Mouse (Mus musculus): ENCODE measurements around the gene Cldn6. TPM values are rescaled to one million over a fixed set of nuclear protein-coding genes. Genes with fewer than 3 reads are reported as not detected.
A peak's percentile ranks its signal among the peaks of the same experiment; 100 is the strongest.

Gene Cldn6
- total RNA-seq, 4 experiments from 2014 or later: not detected

DNA sequence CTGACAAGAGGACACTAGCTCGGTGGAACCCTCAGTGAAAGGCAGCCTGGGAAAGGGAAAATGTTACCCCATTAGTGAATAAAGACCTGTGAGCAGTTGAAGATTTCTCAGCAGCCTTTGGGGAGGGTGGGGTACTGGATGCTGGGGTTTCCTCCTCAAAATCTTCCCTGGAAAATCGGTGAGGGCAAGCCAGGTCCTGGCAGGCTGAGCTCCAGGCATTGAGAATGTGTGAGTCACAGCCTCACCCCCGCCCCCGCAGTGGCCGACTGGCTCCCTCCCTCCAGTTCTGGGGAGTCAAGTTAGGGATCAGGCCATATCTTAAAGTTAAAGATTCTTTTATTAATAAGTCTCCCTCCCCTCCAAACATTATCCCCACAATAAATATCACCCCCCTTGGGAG, 3.9 kb upstream of the Cldn6 start:
- DNase-seq: peak; percentile 78

DNA sequence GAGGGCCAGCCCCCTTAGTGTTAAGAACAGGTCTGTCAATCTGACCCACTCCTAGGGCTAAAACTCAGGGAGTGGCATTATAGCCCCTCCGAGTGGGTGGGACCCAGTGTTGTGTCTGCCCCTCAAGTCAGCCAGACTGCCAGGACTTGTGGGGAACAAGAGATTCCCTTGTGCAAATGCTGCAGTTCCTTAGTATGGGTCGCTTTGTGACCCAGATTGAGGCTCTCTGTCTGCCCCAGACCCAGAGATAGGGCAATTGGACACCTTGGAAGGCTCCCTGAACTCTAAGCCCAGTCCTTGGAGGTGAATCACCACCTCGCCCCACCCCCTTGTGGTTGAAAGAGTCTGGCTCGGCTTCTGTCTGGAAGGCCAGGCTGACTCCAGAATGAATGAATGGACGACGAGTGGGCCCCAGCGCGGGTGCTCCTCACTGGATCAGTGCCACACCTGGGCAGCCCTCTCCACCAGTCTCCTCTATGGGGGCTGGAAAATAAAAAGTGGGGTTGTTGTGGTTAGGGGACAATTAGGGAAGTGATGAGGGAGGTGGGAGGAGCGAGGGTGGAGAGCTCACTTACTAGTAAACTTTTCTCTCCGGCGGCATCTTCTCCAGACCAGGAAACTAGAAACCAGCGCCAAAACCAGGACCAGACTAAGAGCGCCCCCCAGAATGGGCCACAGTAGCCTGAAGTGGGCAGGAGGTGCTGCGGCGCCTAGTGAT, 3.3 kb upstream of the Cldn6 start:
- peak; percentile 87 for DNase-seq

DNA sequence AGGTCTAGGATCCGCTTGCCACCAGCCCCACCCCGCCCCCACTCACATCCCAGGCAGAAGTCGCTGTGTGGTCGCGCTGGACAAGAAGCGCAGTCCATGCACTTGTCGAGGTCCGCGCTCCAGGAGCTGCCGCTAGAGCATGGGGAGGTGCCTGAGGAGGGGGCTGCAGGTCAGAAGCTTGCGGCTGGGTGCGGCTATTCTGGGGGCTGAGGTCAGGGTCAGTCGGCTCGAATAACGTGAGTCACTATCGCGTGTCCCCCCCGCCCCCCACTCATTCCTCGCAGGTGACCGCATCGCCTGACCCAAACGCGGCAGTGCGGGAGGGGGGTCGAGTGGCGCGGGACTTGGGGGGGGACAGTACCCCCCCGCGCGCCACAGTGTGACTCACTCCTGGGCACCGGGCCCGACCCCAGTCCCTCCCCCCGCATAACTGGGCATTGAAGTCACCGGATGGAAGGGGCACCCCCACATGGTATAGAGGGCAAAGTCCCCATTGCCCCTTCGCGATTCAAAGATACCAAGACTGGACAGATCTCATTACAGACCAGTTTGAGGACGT, 2.5 kb upstream of the Cldn6 start:
- DNase-seq: peak; percentile 65

DNA sequence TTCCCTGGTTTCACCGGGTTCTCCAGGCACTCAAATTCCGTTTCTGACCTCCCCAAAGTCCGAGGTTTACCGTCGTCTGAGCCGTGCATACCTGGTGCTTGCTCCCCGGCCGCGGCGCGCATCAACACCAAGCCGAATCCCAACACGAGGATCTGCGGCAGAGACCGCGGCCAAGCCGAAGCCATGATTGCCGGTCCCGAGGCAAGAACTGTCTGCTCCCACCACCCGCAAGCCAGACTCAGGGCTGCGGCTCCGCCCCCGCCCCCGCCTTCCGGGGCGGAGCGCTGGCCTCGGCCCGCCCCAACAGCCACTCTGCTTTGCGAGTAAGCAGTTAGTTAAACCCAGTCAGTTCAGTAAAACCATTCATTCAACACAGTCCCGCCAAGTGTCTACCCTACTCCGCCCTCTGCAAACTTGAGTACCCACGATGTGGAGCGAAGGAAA, 1.8 kb upstream of the Cldn6 start, which contains the start of gene Tnfrsf12a:
Gene Tnfrsf12a, minus strand, starts transcription at position 233 of the 444 bp plus-strand sequence.
- peak; percentile 83 for DNase-seq

DNA sequence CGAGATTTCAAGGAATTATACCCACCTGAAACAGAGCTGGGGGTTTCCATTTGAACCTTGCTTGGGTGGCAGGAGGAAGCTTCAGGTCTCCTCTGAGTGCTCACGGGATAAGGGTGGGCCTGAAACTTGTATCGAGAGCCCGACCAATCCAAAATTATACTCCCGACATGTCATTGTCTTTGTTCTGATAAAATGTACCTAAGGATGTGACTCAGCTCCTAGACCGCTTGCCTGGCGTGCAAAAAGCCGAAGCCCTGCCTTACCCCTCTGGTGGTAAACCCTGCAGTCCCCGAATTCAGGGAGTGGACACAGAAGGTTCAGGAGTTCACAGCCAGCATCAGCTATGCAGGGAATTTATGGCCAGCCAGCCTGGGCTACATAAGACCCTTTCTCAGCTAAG, 1.3 kb downstream of the Cldn6 start:
- no peak for DNase-seq

- DNase-seq: no peak
Measured at GRCm38 (mm10) chr17:23681086-23681485, 2.0 kb downstream of the Cldn6 start.

- DNase-seq: no peak
Measured at GRCm38 (mm10) chr17:23682092-23682491, 3.0 kb downstream of the Cldn6 start.

DNA sequence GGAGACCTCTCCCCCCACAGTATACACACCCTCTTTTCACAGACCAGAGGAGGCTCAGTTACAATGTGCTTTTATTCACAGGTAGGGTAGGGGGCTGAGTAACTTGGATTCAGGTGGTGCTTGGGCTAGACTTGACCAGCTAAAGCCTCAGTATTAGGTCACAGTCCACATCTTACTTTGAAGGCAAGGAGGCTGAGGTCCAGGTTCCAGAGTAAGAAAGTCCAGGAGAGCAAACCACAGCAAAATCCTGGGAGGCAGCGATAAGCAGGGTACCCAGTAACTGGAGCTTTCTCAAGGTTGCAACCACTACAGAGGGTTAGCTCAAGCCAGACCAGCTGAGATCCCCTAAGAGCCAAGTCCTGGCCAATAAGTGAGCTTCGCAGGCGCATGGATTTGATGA, 3.5 kb downstream of the Cldn6 start:
- no peak for DNase-seq

- DNase-seq: no peak
Measured at GRCm38 (mm10) chr17:23683226-23683625, 4.2 kb downstream of the Cldn6 start.

- no peak for DNase-seq
Measured at GRCm38 (mm10) chr17:23683856-23684672, 5.0 kb downstream of the Cldn6 start, which contains the start of gene Cldn9. Gene Cldn9 (minus strand): TSS chr17:23684026.

DNA sequence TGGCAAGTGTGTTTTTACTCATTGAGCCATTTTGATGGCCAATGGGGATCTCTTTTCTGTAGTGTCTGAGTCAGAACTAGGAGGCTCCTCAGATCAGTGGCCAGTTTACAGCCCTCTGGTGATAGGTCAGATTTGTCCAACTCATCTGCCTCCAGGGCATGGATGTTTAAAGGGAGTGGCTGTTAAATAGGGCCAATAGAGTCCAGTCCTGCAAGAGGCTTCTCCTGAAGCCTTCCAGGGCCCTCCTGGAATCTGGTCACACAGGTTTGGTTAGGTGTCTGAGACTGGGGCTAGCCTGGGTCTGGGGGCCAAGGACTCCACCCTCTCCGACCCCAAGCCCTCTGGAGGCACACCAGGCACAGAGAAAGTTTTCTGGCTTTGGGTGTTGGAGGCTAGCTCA, 15.4 kb downstream of the Cldn6 start:
- no peak for DNase-seq

DNA sequence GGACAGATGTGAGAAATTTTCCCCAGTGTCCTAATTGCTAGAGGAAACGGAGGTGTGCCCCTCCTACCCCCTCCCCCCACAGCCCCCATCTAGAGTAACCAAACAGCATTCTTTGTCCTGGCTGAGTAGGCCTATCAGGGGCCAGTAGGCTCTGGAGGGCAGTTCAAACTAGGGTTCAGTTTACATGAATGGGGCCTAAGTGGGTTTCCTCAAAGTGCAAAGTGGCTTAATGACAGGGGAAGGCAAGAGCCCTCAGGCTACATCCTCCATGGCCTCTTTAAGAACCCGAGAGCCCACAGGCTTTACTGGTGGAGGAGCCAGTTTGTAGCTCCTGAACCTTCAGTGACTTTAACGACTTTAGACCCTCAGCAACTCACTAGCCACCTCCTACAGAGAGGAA, 16.8 kb downstream of the Cldn6 start:
- no peak for DNase-seq

GRCm38 (mm10) chr17:23699131-23700077, 20.4 kb downstream of the Cldn6 start:
- no peak for DNase-seq

DNA sequence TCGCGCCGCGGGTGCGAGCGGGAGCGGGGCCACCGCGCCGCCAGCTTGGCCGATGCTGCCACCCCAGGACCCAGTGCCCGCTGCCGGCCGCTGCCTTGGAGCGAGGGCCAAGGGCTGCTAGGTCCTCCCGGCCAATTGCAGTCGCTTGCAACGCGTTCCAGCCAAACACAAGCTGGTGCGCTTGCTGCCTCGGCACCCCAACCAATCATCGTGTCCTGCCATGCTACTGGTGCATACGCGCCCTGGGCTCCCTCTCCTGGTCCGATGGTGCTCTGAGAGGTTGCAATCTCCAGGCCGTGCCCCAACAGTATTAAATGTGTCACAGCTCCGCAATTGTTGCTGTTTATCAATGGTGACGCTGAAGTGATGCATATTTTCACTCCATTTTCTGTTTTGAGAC, 21.0 kb downstream of the Cldn6 start:
- peak; percentile 92 for DNase-seq

- DNase-seq: no peak
Measured at GRCm38 (mm10) chr17:23703301-23703700, 24.3 kb downstream of the Cldn6 start.

DNA sequence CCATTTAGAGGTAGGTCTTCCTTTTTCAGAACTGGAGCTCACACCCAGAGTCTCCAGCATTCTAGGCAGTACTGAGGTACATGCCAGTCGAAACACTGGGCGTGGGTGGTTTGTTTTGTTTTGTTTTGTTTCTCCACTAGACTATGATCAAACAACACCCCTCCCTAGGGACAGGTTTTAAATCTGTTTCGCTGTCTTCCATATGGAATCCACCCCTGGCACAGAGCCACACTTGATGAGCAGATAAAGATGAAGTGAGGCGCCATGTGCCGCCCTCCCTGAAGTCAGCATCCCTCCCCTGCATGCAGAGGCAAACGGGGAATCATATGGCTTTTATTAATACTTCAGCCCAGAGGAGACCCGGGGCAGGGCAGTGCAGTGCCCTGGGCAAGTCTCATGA, 25.7 kb downstream of the Cldn6 start:
- DNase-seq: no peak

DNA sequence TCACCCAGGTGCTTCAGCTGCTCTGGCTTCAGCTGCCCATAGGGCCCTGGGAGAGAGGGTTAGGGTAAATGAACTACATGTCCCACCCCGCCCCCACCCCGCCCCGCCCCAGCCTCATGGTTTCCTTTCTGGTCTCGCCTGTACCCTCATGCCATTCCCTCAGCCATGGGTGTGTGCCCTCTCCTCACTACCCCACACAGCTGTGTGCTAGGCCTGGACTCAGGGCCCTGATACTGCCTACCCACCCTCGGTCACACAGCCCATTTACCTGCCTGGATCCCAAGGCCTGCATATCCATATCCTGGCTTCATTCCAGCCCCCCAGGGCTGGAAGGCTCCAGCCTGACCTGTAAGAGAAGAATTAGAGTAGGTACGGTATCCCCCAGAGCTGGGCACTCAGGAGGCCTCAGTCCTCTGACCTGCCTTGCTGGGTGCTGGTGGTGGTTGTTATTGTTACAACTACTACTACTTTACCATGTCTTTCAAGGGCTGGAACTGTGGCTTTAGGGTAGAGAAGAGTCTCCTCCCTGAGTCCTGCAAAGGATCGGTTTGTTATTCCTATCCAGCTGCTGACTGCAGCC, 26.6 kb downstream of the Cldn6 start:
- DNase-seq: no peak

GRCm38 (mm10) chr17:23706212-23706611, 27.2 kb downstream of the Cldn6 start:
- peak; percentile 40 for DNase-seq

GRCm38 (mm10) chr17:23717003-23717402, 38.0 kb downstream of the Cldn6 start:
- DNase-seq: no peak

- DNase-seq: no peak
Measured at GRCm38 (mm10) chr17:23719455-23719854, 40.4 kb downstream of the Cldn6 start.

- DNase-seq: peak; percentile 55
Measured at GRCm38 (mm10) chr17:23721886-23722285, 42.8 kb downstream of the Cldn6 start.

All from adrenal gland, adult 8-10 months (tissue).